Mouse (Mus musculus) MEL (cell line): ENCODE data around the gene Tmem50b.

ENCODE experiments used
- MAFK ChIP-seq: IDR thresholded peaks from 2 replicates; pipeline ENCODE4 v1.6.1; 2011; ENCODE audit warnings: low read depth, mild to moderate bottlenecking, low read length, improper control_type of control experiment, borderline replicate concordance
- MAZ ChIP-seq: IDR thresholded peaks from 2 replicates; pipeline ENCODE4 v1.6.1; 2012; ENCODE audit warnings: low read depth, mild to moderate bottlenecking, inconsistent platforms, low read length, improper control_type of control experiment
- MXI1 ChIP-seq: IDR thresholded peaks from 2 replicates; pipeline ENCODE4 v1.6.1; 2011; ENCODE audit warnings: mild to moderate bottlenecking, low read depth, low read length, improper control_type of control experiment
- NRF1 ChIP-seq: IDR thresholded peaks from 2 replicates; pipeline ENCODE4 v1.6.1; 2014; ENCODE audit warnings: low read depth, mild to moderate bottlenecking, inconsistent platforms, low read length, improper control_type of control experiment, moderate library complexity; ENCODE audit not compliant: poor library complexity, insufficient read depth, severe bottlenecking
- POLR2A ChIP-seq, 2 experiments: IDR thresholded peaks; 2 replicates each; pipeline ENCODE4 v1.6.1; 2011 to 2012; ENCODE audit warnings: low read length in 2 of 2, mild to moderate bottlenecking in 2 of 2, control low read depth in 1 of 2, improper control_type of control experiment in 1 of 2, low read depth in 1 of 2, moderate library complexity in 1 of 2; ENCODE audit not compliant: control insufficient read depth in 1 of 2, insufficient read depth in 1 of 2, poor library complexity in 1 of 2
- POLR2AphosphoS2 ChIP-seq: IDR thresholded peaks from 2 replicates; pipeline ENCODE4 v1.6.1; 2011; ENCODE audit warnings: low read length, improper control_type of control experiment
- RAD21 ChIP-seq: IDR thresholded peaks from 2 replicates; pipeline ENCODE4 v1.6.1; 2011; ENCODE audit warnings: mild to moderate bottlenecking, low read depth, low read length, improper control_type of control experiment
- TBP ChIP-seq: IDR thresholded peaks from 2 replicates; pipeline ENCODE4 v1.8.0; 2011; ENCODE audit warnings: low read depth, low read length, improper control_type of control experiment
- ZC3H11A ChIP-seq: IDR thresholded peaks from 2 replicates; pipeline ENCODE4 v1.6.1; 2012; ENCODE audit warnings: low read depth, mild to moderate bottlenecking, inconsistent platforms, low read length, improper control_type of control experiment

DNA sequence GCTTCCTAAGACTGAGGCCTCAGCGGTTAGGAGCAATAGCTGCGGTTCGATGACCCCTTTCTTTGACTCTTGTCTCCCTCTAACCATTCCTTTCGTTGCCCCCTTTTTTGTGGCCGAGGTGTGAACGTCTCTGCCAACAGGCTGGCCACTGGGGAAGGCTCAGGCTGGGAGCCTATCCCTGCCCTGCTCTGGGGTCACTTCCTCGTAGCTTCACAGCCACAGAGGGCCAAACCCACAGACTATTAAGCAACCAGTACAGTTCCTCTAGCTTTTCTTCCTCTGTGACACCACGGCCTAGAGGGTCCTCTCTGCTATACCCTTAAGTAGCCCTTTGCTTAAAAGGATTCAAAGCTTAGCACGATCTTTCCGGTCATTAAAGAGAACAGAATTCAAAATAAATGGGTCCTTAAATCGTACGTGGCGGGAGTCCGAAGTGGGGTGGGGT lies 51.2 kb downstream of the Tmem50b start:
- TF ChIP-seq MXI1 (peak; percentile 49; the same call in 1 of the 2 replicates), MAFK (no peak), POLR2A (IDR thresholded peaks at IDR 0.05; ENCODE audit: control insufficient read depth in 1 of 2, insufficient read depth in 1 of 2, low read depth in 1 of 2, low read length in 2 of 2, poor library complexity in 1 of 2) (peak in 1 of 2 experiments; percentile 32; a peak in 1 of 4 replicates), MAZ (0 out of 2 replicates have a peak, but pooled peaks have one; percentile 10), NRF1 (no peak), ZC3H11A (no peak), TBP (no peak), POLR2AphosphoS2 (no peak), RAD21 (no peak)
